Mouse (Mus musculus) liver, embryonic 14.5 days (tissue): ENCODE data around the gene Serpinb9.

ENCODE experiments used
- CTCF ChIP-seq: IDR thresholded peaks from 2 replicates; pipeline ENCODE4 v1.5.1; 2016; ENCODE audit warnings: antibody characterized with exemption, low read depth, control low read depth
- EP300 ChIP-seq: IDR thresholded peaks from 2 replicates; pipeline ENCODE4 v1.6.1; 2016; ENCODE audit warnings: antibody characterized with exemption, low read depth

DNA sequence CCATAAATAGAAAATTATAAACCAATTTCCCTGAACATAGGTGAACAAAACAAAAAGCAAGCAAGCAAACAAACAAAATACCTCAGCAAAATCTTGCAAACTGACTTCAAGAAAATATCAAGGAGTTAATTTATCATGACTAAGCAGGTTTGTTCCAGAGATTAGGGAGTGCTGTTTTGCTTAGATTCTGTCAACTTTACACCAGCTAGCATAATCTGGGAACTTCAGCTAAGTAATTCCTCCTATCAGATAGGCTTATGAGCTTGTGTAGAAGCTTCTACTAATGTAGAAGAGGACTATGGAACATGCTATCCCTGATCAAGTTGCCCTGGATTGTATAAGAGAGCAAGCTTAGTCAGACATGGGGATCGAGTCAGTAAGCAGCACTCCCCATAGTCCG is 44.2 kb downstream of the Serpinb9 start:
- TF ChIP-seq CTCF = no peak
- TF ChIP-seq EP300 = peak; percentile 53
